Mouse (Mus musculus) midbrain, embryonic 11.5 days (tissue): ENCODE results near the gene Fam161a. TPM values are rescaled to one million over a fixed set of nuclear protein-coding genes. Genes with fewer than 3 reads are reported as not detected.
A peak's percentile ranks its signal among the peaks of the same experiment; 100 is the strongest.

Source experiments
- ATAC-seq: fragments of 200-750 bp; cut with Nextera tagmentation; 2 replicates; pipeline ENCODE4 v1.8.0; 2017; ENCODE audit warnings: moderate TSS enrichment, moderate library complexity; ENCODE audit not compliant: low FRiP score
- DNase-seq: peaks from one replicate; pipeline ENCODE4 v3.0.0; 2015; ENCODE audit warnings: low spot score; ENCODE audit errors: missing footprints
- H3K27ac ChIP-seq: fragments of 300-500 bp; sonication (generic); 2 replicates; pipeline ENCODE4 v1.5.1; 2014; ENCODE audit warnings: low read depth, low read length
- H3K27me3 ChIP-seq: fragments of 300-500 bp; sonication (generic); 2 replicates; pipeline ENCODE4 v1.6.1; 2014; ENCODE audit warnings: mild to moderate bottlenecking, low read length, moderate library complexity, mixed read lengths; ENCODE audit not compliant: control insufficient read depth, insufficient read depth
- H3K36me3 ChIP-seq: fragments of 300-500 bp; sonication (generic); 2 replicates; pipeline ENCODE4 v1.6.1; 2014; ENCODE audit warnings: mild to moderate bottlenecking, low read length, moderate library complexity, mixed read lengths; ENCODE audit not compliant: control insufficient read depth, insufficient read depth
- H3K4me1 ChIP-seq: fragments of 300-500 bp; sonication (generic); 2 replicates; pipeline ENCODE4 v1.6.1; 2014; ENCODE audit warnings: low read length; ENCODE audit not compliant: control insufficient read depth, insufficient read depth
- H3K4me2 ChIP-seq: fragments of 300-500 bp; sonication (generic); 2 replicates; pipeline ENCODE4 v1.6.1; 2014; ENCODE audit warnings: mild to moderate bottlenecking, moderate library complexity
- H3K4me3 ChIP-seq: fragments of 300-500 bp; sonication (generic); 2 replicates; pipeline ENCODE4 v1.5.1; 2014; ENCODE audit warnings: low read depth, low read length
- H3K9ac ChIP-seq: fragments of 300-500 bp; sonication (generic); 2 replicates; pipeline ENCODE4 v1.6.1; 2014; ENCODE audit warnings: low read length
- H3K9me3 ChIP-seq: fragments of 300-500 bp; sonication (generic); 2 replicates; pipeline ENCODE4 v1.6.1; 2016; ENCODE audit warnings: low read length; ENCODE audit not compliant: control insufficient read depth
- WGBS: fragments of 180-500 bp; shearing (Covaris S2); extraction: QIAGEN DNeasy Blood & Tissue Kit; methylation state at CpG from one replicate; pipeline ENCODE4 v1.1.7; 2014; 5-methylcytosine and 5-hydroxymethylcytosine counted together
- polyA plus RNA-seq: library from polyadenylated mRNA; unstranded; fragments of >200 nt; fragmentation: Nextera tagmentation; extraction: Ambion mirVana; gene quantifications from 2 replicates; pipeline ENCODE4 v1.2.1, GENCODE M21; 2014

Gene Fam161a
- polyA plus RNA-seq, 1 experiment from 2014 or later, result 4.0 TPM

DNA sequence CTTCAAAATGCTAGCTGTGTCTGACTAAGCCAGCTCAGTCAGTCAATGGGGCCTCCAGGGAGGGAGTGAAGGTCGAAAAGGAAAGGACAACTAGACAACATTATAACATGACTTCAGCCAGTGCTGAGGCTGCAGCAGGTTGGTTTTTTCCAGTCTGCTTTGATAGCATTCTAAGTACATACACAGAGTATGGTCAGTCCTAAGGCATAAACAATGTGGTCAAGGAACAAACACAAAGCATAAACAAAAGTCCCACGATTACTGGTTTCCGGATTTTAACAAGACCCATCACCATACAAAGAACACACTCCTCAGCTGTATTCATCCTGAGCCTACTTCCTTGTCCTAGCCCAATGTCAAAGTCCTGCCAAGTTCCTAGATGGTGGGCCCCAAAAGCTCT, 21.8 kb upstream of the Fam161a start:
- H3K4me2 ChIP-seq, result no peak overlapping the region
- no peaks in the 10 kb centered on the region for H3K9me3 ChIP-seq
- no peak overlapping the region for H3K4me3 ChIP-seq
- ATAC-seq, result no peak
- H3K9ac ChIP-seq, result no peak overlapping the region
- no peak overlapping the region for H3K27ac ChIP-seq
- no peaks in the 10 kb centered on the region for H3K27me3 ChIP-seq
- 86% methylated on average over 3 of the region's 3 CpGs for WGBS
- no peaks in the 10 kb centered on the region for H3K36me3 ChIP-seq
- DNase-seq, result peak; percentile 67
- H3K4me1 ChIP-seq, result peaks cover 12% of the 10 kb centered on the region

GRCm38 (mm10) chr11:22987357-22987756, 20.0 kb upstream of the Fam161a start:
- ATAC-seq (no peak), DNase-seq (peak; percentile 92)
- no peaks in the 10 kb centered on the region for H3K36me3 ChIP-seq
- no peaks in the 10 kb centered on the region for H3K27me3 ChIP-seq
- H3K4me3 ChIP-seq, result no peak overlapping the region
- 60% methylated on average over 2 of the region's 2 CpGs for WGBS
- H3K9me3 ChIP-seq, result no peaks in the 10 kb centered on the region
- no peak overlapping the region for H3K4me2 ChIP-seq
- no peak overlapping the region for H3K9ac ChIP-seq
- H3K4me1 ChIP-seq, result peaks cover 13% of the 10 kb centered on the region
- no peak overlapping the region for H3K27ac ChIP-seq

DNA sequence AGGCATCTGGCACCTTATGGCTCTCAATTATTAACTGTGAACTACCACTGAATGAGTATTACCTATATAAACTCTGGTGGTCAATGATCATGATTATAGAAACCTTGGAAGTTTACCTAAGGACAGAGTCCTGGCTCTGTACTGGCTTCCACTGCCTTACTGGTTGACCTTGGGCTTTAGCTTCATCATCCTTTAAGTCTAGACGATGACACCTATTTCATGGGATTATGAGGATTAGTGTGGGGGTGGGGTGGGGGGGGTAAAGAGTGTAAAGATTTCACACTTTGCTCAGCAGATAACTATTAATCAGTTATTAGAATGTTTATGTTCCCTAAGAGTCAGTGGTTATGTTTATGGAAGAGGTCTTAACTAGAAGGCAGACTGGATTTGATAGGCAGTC, 17.5 kb upstream of the Fam161a start:
- Histone ChIP-seq H3K9ac (peak overlapping the region; percentile 92), H3K4me2 (peak overlapping the region; percentile 62), H3K9me3 (no peaks in the 10 kb centered on the region), H3K4me3 (peak overlapping the region; percentile 76), H3K27ac (peak overlapping the region; percentile 76), H3K36me3 (peaks cover 4% of the 10 kb centered on the region; the same call in 1 of the 2 replicates), H3K4me1 (peaks cover 13% of the 10 kb centered on the region), H3K27me3 (no peaks in the 10 kb centered on the region)
- WGBS, result 48% methylated on average over 1 of the region's 1 CpGs
- DNase-seq (peak; percentile 78), ATAC-seq (0 out of 2 replicates have a peak, but pooled peaks have one; percentile 12)

DNA sequence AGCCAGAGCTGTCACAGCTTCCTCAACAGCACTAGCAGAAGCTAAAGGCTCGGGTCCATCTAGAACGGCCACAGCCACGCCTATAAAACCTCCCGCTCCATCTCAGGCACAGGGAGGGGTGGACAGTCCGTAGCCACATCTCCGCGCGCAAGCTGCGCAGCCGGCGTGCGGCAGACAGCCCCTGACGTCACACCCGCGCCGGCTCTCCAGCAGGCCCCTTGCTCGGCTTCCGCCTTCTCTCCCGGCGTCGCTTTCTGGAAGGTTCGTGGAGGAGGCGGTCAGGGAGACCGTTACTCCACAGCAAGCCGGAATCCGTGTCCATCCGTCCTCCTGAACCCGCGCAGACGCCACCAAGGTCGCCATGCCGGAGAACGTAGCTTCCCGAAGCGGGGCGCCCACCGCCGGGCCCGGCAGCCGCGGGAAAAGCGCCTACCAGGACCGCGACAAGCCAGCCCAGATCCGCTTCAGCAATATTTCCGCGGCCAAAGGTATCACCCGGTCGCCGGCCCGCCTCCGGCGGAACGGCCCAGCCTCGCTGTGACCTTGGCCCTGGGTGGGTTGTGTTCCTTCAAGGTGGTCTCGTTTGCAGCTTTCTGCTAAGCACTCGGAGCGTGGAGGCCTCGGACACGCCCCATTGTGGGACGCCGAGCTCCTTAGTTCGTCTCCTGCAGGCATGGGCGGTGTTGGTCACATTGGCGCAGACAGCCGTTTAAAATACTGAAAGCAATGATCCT, 16.8 kb upstream of the Fam161a start, which contains the start of gene Cct4:
Gene Cct4, plus strand, starts transcription at position 127 of the 734 bp plus-strand sequence.
- peak; percentile 98 for ATAC-seq
- H3K27ac ChIP-seq, result peak within 1 kb of the TSS; percentile 76
- under 1% methylated on average over 61 of the region's 66 CpGs for WGBS
- peak; percentile 99 for DNase-seq
- peak within 1 kb of the TSS; percentile 92 for H3K9ac ChIP-seq
- peak within 1 kb of the TSS; percentile 62 for H3K4me2 ChIP-seq
- peaks cover 13% of the 10 kb centered on the region for H3K4me1 ChIP-seq
- H3K36me3 ChIP-seq, result peaks cover 5% of the 10 kb centered on the region; the same call in 1 of the 2 replicates
- H3K4me3 ChIP-seq, result peak within 1 kb of the TSS; percentile 76
- no peaks in the 10 kb centered on the region for H3K9me3 ChIP-seq
- H3K27me3 ChIP-seq, result no peaks in the 10 kb centered on the region

DNA sequence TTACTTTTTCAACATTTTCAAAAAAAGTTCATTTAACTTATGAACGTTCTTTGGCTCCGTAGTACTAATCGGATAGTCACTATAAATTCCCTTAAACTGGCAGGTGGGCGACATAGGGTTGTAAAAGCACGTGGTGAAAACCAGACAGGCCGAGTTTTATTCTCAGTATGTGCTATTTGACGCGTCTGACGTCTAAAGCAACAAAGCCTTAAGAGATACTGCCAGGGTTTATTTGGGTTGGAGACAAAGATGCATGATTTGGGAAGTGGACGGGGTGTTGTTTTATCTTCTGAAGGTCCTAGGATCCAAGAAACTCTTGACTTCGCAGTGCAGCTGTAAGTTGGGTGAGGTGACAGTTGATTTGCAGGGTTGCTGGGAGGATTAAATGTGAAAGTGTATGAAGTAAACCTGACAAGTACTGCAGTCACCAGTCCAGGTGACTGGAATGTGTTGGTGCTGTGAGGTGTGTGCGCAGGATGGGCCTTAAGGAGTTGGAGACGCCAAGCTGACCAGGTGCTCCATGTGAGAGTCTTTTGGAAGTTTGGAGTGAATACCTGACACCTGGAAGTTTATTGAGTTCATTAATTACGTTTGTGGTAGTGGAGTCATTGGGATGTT, 16.0 kb upstream of the Fam161a start:
- no peak overlapping the region for H3K27ac ChIP-seq
- peaks cover 13% of the 10 kb centered on the region for H3K4me1 ChIP-seq
- H3K4me2 ChIP-seq, result peak overlapping the region; percentile 62
- no peaks in the 10 kb centered on the region for H3K27me3 ChIP-seq
- H3K9me3 ChIP-seq, result no peaks in the 10 kb centered on the region
- peak; percentile 80 for DNase-seq
- no peak for ATAC-seq
- H3K9ac ChIP-seq, result peak overlapping the region; percentile 92
- H3K4me3 ChIP-seq, result peak overlapping the region; percentile 76
- 14% methylated on average over 14 of the region's 14 CpGs for WGBS
- H3K36me3 ChIP-seq, result peaks cover 8% of the 10 kb centered on the region; the same call in 1 of the 2 replicates

DNA sequence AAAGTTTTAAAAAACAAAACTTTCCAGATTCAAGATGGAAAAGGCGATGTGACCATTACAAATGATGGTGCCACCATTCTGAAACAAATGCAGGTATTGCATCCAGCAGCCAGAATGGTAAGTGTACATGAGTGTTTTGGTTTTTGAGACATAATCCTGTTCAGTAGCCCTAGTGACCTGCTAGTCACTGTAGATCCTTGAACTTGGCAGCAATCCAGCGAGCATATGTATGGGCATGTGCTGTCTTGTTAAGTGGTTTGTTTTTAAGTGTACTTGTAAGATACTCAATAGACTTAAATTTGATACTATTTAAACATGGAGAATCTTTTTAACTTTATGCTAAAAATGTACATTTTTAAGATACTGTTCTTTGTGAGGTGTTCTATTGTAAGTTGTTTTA, 13.1 kb upstream of the Fam161a start:
- peak; percentile 54 for DNase-seq
- 95% methylated on average over 2 of the region's 2 CpGs for WGBS
- Histone ChIP-seq H3K27ac (no peak overlapping the region), H3K9me3 (no peaks in the 10 kb centered on the region), H3K4me3 (no peak overlapping the region), H3K4me1 (peaks cover 13% of the 10 kb centered on the region), H3K4me2 (no peak overlapping the region), H3K27me3 (no peaks in the 10 kb centered on the region), H3K36me3 (peaks cover 20% of the 10 kb centered on the region), H3K9ac (no peak overlapping the region)
- no peak for ATAC-seq

- Histone ChIP-seq H3K4me1 (peaks cover 9% of the 10 kb centered on the region), H3K4me2 (no peak overlapping the region), H3K9me3 (no peaks in the 10 kb centered on the region), H3K27me3 (no peaks in the 10 kb centered on the region), H3K9ac (no peak overlapping the region), H3K27ac (no peak overlapping the region), H3K4me3 (no peak overlapping the region), H3K36me3 (peaks cover 25% of the 10 kb centered on the region)
- ATAC-seq, result no peak
- peak; percentile 72 for DNase-seq
- WGBS, result 93% methylated on average over 4 of the region's 4 CpGs
These were observed 11.9 kb upstream of the Fam161a start for GRCm38 (mm10) chr11:22995461-22995860.

- DNase-seq (peak; percentile 87), ATAC-seq (no peak)
- Histone ChIP-seq H3K4me2 (no peak overlapping the region), H3K9ac (no peak overlapping the region), H3K4me1 (no peaks in the 10 kb centered on the region), H3K4me3 (no peak overlapping the region), H3K27me3 (no peaks in the 10 kb centered on the region), H3K9me3 (no peaks in the 10 kb centered on the region), H3K27ac (no peak overlapping the region), H3K36me3 (peaks cover 39% of the 10 kb centered on the region)
- 73% methylated on average over 1 of the region's 1 CpGs for WGBS
These were observed 9.0 kb upstream of the Fam161a start for GRCm38 (mm10) chr11:22998308-22998707.

DNA sequence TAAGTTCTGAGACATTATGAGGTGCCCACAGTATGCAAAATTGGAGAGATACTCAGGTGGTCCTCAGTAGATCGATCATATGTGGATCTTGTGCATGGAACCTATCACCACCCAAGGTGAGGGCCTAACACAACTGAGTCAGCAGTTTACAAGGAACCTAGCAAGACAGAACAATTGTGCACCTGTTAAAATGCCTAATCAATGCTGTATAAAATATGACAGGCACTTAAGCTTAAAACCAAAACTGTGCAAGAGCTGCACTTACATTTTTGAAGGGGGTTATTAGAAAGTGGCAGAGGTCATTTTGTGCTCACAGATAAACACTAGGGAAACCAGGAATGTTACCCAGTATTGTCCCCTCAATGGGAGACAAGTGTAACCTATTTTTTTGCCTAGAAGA, 2.1 kb upstream of the Fam161a start:
- WGBS, result 95% methylated on average over 1 of the region's 1 CpGs
- DNase-seq (no peak), ATAC-seq (no peak)
- Histone ChIP-seq H3K4me2 (no peak overlapping the region), H3K27me3 (no peaks in the 10 kb centered on the region), H3K27ac (no peak overlapping the region), H3K9ac (no peak overlapping the region), H3K36me3 (peaks cover 22% of the 10 kb centered on the region), H3K4me3 (no peak overlapping the region), H3K4me1 (peaks cover 4% of the 10 kb centered on the region; the same call in 1 of the 2 replicates), H3K9me3 (no peaks in the 10 kb centered on the region)
